Mouse (Mus musculus) spleen, embryonic (tissue): ENCODE measurements around the gene Ppme1.

Experiments
- CTCF ChIA-PET: fragments of 350-600 bp; sonication (Branson Sonifier 250); formaldehyde crosslinking; loops from one replicate; lab custom pipeline; 2022; lab: Charles Lee

The Ppme1 gene

DNA sequence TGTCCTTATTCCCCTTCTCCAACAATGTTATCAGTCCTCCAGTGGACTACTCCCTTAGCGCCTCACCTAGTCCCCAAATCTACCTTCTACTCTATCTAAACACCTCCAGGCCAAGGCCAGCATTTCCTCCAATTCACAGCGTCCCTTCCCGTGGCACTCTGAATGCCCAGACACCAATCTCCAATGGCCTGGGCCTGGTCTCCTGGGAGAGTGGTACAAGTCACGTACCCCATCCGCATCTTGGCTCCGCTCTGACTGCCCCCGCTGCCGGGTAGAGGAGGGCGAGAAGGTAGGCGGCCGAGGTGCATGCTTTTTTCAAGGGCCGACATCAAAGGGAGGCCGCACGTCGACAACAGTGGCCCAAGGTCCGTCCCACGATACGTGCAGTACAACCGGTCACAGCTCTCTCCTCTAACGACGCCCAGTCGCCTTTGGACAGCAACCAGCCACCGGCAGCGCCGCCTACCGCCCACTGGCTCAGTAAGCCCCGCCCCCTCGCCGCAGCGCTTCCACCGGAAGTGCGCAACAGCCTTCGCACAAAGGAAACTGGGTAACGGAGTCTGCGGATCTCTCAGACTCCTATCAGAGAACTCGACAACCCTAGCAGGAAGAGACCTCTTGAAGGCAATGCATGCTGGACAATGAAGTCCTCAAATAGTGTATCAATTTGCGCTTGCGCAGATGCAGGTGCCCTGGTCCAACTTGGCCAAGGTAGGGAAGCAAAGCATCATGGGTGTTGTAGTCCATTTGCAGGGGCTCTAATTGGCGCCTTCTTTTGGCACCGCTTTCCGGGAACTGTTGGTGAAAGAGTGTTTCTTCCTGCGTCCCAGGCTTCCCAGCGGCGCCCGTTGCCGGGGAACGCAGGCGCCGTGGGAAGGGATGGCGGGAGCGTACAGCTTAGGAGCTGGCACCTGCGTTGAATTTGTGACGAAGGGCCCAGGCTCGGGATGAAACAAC lies at the start of gene Ppme1, which contains the start of gene C2cd3:
Ppme1 (minus strand) TSS at position 813 of the 957 bp plus-strand sequence.
C2cd3 (plus strand) TSS at position 739 of the 957 bp plus-strand sequence.
- CTCF ChIA-PET: no interaction called here

DNA sequence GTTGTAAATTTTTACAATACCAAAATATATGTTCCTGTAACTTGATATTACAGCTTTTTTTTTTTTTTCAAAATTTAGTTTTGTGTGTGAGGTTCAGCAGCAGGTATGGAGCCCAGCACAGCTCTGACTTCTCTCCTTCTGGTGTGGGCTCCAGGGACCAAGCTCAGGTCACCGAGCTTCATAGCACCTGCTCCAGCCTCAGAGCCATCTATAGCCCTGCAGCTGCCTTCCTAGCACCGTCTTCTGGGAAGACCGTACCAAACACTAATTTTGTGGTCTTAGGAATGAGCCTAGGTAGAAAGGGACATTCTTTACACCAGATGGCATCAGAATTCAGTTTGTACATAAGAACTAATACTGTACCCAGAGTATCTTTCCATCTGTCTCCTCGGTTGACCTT lies 36.6 kb upstream of the Ppme1 start:
- CTCF ChIA-PET: interaction anchor here (0.5 kb wide), 1 partner anchor 1293 kb away, joined by 3 read pairs; no protein-coding TSS in a partner anchor

DNA sequence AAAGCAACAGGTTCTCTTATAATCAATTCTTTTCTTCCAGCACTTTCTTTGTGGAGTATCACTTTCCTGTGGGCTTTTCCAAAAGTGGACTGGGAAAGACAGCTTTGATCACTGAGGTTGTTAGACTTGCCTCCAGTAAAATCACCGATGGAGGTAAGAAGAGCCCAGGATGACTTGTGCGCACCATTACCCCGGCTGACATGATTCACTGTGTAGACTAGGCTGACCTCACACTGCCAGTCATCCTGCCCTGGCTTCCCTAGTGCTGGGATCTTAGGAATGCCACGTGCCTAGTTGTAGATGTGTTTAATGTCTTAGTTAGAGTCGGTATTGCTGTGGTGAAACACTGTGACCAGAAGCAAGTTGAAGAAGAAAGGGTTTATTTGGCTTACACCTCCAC lies 35.6 kb upstream of the Ppme1 start:
- CTCF ChIA-PET: no interaction called here

DNA sequence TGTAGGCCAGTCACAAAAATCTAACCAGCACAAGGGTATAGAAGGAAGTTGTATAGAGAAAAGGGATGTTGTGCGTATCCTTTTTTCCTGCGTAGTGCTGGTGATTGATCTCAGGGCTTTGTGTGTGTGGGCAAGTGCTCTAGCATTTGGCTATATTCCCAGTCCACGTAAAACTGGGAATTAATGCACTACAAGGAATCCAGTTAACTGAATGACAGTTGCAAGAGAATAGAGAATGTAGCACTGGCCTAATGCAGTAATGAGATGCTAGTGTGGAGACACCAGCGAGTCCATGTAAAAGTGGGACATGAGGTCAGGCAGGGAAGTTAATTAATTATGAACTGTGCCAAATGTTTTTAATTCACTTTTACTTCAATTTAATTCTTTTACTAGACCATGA lies 30.6 kb upstream of the Ppme1 start:
- CTCF ChIA-PET: no interaction called here

DNA sequence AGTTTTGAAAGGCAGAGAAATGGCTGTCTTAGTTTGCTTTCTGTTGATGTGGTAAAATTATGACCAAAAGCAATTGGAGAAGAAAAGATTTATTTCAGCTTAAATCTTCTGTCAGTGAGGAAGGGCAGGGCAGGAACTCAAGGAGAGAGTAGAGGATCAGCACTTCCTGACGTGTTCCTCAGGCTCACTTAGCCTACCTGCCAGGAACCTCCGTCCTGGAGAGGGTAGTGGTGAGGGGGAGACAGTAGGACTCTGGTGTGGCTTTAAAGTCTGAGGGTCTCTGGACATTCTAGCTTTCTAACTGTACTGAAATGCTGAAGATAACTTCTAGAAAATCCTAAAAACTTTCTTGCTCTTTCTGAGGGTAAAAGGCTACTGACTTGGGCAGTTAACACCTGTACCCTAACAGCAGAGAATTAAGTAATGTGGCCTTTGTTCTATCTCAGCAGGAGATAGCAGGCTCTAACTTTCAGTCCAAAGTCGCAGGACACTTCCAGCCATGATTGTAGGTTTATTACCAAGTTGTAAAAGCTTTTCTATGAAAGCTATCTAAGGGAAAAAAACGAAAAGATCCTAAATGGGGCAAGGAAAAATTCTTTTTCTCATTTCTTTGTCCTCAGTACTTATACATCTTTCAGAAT lies 28.9 kb upstream of the Ppme1 start:
- CTCF ChIA-PET: no interaction called here

DNA sequence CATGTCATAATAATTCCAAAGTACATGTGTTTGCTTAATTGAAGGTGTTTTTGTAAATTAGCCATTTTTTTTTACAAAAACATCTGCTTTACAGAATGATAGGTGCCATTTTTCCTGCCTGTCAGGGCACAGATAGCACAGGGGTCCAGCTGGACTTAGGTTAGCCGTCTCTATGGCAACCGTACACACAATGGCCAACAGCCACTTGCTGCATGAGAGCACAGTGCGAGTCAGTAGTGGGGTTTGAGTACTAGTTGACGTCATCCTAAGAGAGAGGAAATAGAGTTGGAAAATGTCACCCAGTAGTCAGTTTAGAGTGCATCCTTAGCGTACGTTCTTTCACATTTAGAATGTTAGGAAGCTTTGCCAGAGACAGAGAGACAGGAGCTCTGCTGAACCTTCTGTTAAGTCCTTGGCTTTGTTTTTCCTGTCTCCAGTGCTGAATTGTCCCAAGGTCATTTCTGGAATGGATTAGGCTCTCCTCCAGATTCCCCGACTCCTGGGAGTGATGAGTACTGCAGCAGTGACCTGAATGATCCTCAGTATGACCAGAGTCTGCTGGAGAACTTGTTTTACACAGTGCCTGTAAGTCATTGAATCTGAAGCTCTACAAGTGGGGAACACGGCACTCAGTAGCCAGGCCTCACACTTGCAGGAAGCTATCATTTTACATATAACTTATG lies 27.3 kb upstream of the Ppme1 start:
- CTCF ChIA-PET: no interaction called here

DNA sequence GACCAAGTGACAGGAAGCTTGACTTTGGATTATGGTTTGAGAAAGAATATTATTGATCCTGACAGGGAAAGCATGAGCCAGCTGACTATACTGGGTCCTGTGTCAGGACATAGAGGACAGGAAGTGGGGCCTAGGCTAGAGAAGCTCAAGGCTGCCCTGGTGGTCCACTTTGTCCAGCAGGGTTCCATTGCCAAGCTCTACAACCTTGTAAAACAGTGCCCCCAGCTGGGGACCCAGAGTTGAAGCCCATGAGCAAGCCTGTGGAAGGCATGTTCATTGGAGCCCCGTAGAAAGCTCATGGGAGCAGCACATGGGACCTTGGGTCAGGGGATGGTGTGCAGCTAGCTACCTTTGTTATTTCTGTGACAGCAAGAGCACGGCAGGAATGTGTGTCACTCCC lies 20.2 kb upstream of the Ppme1 start:
- CTCF ChIA-PET: no interaction called here

DNA sequence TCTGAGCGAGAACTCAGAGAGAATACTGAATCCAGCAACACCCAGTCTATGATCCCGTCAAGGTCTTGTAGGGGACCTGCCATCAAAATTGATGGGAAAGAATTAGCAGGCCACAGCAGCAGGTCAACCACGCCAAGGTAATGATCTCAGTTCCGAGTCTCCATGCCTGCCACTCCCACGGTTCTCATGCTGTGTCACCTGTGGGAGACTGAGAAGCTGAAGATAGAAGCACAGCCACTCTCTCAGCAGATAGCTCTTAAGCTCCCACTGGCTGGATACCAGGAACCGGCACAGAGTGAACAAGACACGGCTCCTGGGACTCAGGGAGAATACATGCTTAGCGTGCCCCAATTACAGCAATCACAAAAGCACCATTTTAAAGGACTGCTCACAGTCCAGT lies 18.1 kb upstream of the Ppme1 start:
- CTCF ChIA-PET: interaction anchor here (0.6 kb wide), 1 partner anchor 23 kb away, joined by 6 read pairs; no protein-coding TSS in a partner anchor

DNA sequence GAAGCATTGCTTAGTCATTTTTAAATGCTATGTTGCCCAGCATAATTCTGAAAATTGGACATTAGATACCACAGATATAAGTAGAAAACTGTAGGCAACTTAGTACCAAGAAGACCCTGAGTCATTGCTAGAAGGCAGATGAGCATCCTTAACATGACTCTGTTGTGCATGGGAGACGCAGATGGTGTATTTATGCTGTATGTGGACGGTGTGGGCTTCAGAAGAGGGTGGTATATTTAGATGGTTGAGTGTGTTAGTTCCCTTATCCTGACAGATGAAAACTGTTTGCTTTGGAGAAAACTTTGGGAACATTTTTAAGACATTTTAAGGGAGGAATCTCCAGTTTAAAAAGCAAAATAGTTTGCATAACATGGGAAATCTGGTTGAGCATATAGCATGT lies 16.1 kb upstream of the Ppme1 start:
- CTCF ChIA-PET: no interaction called here

DNA sequence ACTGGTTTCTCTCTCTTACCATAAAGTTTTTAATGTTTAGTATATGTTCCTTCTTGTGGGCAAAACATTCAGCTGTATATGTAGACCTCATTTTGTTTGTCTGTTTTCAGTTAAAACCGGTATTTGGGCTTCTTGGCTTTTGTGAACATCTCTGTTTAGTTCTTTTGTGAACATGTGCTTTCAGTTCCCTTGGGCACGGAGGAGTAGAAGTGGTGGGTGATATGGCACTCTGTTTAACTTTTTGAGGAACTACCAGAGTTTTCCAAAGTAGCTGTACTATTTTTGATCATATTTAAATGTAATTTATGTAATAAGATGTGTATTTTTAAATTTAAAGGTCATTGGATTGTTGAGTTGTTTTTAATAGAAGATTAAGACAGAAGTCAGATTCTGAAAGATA lies 11.1 kb upstream of the Ppme1 start:
- CTCF ChIA-PET: no interaction called here

DNA sequence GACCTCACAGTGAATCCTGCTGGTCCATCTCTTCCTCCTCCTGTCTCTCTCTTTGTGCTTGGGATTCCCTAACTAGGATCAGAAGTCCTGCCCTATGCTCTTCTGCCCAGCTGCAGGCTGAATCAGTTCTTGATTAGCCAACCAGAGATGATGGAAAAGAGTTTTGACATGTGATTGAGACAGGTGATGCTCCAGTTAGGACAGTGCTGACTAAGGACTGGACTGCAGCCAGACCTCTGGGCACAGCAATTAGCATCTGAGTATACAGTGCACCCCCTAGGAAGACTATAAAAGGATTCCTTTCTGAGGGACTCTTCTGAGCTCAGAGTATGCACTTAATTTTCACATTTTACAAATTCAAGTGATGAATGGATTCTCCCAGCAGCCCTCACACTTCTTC lies 9.1 kb upstream of the Ppme1 start:
- CTCF ChIA-PET: no interaction called here

DNA sequence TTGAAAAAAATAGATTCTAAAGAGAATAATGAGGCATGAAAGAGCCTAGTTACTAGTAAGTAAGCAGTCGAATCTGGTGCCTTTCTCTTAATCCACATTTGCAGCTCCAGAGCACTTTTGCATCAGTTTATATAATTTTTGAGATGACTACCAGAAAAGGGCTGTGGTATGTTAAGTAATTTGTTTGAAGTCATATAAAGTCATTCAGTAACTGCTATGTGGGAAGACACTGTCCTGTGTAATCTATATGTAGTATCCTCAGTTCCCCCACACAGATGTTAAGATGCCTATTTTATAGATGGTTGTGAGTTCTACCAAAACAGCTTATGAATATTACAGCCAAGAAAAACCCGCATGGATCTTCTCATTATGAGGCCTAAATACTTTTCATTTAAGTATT lies 6.2 kb upstream of the Ppme1 start:
- CTCF ChIA-PET: interaction anchor here (0.6 kb wide), 1 partner anchor 57 kb away, joined by 6 read pairs; no protein-coding TSS in a partner anchor

DNA sequence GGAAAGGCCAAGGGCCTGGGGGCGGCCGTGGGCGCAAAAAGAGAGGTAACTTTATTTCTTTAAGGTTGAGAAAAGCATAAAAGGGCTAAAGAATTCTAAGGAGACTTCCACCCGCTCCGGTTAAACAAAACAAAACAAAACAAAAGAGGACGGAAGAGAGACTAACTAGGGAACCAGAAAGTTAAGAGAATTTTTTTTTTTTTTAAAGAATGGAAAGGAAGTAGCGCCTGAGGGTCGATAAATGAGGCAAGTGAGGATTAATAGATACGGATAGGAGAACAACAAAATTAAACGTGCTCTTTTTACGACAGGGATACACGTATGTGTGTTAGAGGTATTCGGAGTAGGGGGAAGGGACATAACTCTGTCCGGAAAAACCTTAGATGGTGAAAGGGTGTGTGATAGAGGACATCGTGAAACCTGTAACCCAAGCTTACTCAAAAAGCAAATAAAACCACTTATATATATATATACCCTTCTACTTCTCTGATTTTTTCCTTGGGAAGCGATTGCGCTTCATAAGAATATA lies 409 bp upstream of the Ppme1 start:
- CTCF ChIA-PET: no interaction called here

DNA sequence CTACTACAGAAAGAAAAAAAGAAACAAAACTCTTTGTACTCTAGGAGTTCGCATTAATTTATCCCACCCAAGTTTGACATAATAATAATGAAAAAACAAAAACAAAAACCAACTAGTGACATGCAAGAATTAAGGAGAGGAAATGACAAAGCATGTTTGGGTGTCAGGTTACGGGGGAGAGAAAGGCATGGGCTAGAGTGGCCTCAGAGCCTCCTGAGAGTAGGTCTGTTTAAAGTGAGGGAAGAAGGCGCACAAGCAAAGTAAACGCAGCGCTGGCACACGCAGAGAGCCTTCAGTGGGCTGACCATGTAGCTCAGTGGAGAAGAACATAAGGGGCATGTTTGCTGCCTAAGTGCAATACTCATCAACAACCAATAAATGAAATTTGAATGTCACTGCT lies 7.2 kb downstream of the Ppme1 start:
- CTCF ChIA-PET: no interaction called here

DNA sequence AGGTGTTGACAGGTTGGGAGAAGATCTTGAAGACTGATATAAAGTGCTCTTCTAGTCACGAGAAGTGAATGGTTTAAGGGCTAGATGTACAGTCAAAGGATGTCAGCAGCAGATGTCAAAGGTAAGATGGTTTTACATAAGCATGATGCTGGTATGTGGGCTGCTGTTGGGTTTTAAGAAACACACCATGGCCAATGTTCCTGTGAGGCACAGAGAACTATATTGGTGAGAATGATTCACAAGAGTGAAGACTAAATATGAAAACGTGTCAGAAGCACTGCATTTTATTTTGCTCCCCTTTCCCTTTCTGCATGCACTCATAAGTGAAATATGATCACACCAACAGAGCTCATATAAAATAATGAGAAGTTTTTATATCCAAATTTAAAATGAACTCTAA lies 8.9 kb downstream of the Ppme1 start:
- CTCF ChIA-PET: no interaction called here

DNA sequence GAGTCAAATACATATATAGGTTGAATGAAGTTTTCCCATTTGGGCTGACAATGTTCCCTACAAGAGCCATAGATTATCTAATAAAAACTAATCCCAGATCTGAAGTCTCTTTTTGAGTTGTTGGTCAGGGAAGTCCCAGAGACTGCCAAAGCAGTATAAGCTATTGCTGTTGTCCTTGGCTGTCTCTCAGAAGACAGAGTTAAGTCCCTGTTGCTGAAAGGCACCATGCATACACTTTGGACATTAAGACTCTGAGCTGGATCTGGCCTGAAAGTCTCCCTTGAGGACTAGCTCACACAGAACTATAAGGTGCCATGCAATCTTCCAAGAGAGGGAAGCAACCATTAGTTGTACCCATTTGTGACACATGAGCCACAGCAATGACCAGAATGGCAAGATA lies 14.3 kb downstream of the Ppme1 start:
- CTCF ChIA-PET: no interaction called here

DNA sequence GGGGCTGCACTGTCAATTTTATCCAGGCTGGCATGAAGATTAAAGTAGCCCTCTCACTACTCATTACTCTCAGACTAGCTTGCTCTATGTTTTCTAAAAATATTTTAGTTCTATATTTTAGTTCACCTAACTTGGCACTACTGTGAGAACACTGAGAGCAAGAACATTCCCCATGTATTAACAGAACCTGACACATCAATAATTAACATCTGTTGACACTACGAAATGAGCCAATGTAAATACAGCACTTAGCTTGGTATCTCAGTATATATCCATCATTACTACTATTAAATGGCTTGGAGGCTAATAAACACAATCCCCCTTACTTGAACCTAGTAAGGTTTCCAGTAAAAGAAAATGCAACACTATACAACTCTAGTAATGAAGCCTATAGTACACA lies 15.3 kb downstream of the Ppme1 start:
- CTCF ChIA-PET: interaction anchor here (0.6 kb wide), 1 partner anchor 1070 kb away, joined by 3 read pairs; no protein-coding TSS in a partner anchor

DNA sequence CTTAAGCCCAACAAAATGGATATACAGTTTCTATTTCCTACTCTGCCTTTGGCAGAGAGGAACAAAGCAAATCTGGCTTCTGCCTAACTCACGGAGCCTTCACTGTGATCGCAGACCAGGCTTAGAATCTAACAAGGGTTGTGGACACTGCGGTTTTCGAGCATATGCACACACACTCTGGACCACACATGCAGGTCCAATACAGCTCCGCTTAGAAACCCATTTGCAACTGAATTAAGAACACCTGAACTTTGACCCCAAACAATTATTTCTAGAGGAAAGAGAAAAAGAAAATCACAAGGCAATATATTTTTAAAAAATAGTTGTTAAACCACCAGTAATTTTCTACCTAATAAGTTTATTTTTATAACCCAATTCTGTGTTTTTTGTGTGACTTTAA lies 15.8 kb downstream of the Ppme1 start:
- CTCF ChIA-PET: no interaction called here

DNA sequence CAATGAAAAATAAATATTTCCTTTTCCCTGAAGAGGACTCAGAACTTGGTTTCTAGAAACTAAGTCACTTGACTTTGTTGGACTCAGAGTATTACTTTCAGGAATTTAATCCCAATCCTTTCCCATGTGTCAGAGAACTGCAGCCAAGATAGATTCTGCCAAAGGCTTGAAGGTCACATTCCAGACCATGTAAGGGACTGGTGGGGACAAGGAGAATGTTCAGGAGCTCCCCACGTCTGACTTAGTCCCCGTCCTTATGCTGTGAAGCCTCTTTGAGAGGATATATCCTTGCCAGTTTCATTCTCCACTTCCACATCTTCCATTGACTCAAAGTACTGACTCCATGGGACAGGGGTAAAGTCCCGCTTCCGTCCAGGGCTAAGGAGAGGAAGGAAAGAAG lies 17.1 kb downstream of the Ppme1 start:
- CTCF ChIA-PET: no interaction called here

DNA sequence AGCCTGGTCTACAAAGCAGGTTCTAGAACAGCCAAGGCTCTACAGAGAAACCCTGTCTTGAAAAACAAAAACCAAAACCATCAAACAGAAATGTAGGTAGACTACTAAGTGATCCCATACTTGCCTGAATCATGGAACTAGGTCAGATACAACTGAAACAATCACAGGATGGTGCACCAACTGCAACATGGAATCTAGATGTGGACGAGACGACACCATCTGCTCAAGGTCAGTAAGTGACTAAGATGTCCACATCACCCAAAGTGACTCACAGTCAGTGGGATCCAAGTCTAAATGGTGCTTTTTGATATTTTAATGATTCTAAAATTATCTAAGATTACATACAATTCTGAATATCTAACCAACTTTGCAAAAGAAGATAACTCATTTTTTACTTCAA lies 36.2 kb downstream of the Ppme1 start:
- CTCF ChIA-PET: no interaction called here

DNA sequence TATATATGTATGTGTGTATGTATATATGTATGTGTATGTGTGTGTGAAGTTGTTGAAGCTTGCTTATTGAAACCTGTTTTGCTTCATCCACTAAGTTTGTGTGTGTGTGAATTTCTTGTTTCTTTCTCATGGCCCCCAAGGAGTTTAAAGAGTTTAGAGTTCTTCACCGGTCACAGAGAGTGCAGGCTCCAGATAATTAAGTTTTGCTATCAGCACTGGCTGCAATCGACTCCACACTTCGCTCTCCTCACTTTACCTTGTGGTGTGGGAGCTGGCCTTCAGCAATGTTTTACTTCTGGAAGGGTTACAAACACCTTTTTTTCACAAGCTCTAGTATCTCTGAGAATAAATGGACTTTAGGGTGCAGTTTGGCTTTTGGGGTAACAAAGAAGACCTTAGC lies 40.8 kb downstream of the Ppme1 start:
- CTCF ChIA-PET: no interaction called here

DNA sequence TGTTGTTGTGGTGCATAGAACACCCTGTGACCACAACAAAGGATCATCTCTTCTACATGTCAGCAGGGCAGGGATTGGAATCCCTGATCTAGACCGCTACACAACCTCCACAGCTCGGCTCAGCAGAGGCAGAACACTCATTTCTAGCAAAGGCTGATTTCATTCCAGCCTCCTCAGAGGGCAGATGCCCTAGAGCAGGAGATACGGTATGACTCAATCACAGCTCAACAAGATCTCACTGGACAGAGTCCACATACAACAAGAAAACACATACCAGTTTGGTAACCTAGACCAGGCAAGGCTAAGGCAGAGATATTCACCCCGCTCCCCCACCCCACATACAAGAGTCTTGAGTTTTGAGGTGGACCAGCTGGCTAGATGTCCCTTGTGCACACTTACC lies 43.5 kb downstream of the Ppme1 start:
- CTCF ChIA-PET: no interaction called here
